Mouse (Mus musculus): ENCODE results near the gene Bnc2.

The Bnc2 gene

GRCm38 (mm10) chr4:84229189-84229960 lies 445.7 kb downstream of the Bnc2 start:
- peak; percentile 28 for DNase-seq (ENCODE audit: extremely low read depth, low read depth, low spot score)

GRCm38 (mm10) chr4:84228551-84228950 lies 446.5 kb downstream of the Bnc2 start:
- peak; percentile 73 for DNase-seq (ENCODE audit: extremely low read depth, low read depth, low spot score)

Data from fat pad, adult 2 months (tissue).